Comparison of ENCODE assay signal across 13 mouse cellular contexts in the genomic region with DNA sequence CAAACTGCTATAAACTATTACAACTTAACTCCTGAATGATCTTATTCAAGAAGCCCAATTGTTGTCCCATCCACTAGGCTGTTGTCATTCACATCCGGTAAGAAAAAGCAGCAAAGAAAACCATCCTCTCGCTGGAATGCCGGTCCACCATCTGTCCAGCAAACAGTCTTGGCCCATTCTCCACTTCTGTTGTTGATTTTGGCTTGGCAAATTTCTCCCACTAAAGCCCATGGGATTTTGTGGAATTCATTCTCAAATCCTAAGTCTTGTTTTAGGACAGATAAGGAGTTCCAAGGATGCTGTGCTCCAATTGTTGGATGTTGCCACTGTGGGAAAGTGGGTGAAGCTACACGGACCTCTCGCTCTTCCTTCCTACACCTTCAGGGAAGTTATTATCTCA. TPM values are rescaled to one million over a fixed set of nuclear protein-coding genes. Genes with fewer than 3 reads are reported as not detected.
DNase-seq lines count a peak whose midpoint lies in the region; ATAC-seq and TF ChIP-seq lines count a peak whose summit lies in the region.
"Had no signal": no experiment of that assay in that cellular context is flagged by ENCODE, and none has a peak within 500 bp of the region (broad histone marks: within the 10 kb centered on the region; RNA-seq: fewer than 3 reads in every experiment).

No protein-coding gene starts in this region.

- H3K9me3 ChIP-seq in heart, postnatal 0 days (replicated peaks; ENCODE audit: control insufficient read depth, low read length) = no peaks in the 10 kb centered on the region
- H3K9me3 ChIP-seq in forebrain, embryonic 11.5 days (ENCODE audit: control insufficient read depth, low read length) = no peaks in the 10 kb centered on the region
- H3K9me3 ChIP-seq: limb, embryonic 15.5 days; neural tube, embryonic 12.5 days had no signal

- H3K27ac ChIP-seq in layer of hippocampus, adult 2 months = peak overlapping the region; percentile 95
- H3K27ac ChIP-seq in embryonic fibroblast, embryonic 13.5 days (ENCODE audit: insufficient read depth, low read length) = peak overlapping the region; percentile 29; the same call in 1 of the 2 replicates
- H3K27ac ChIP-seq in heart, postnatal 0 days (ENCODE audit: low read depth) = peak overlapping the region; percentile 92
- H3K27ac ChIP-seq in forebrain, embryonic 11.5 days (ENCODE audit: low read depth, low read length) = no peak overlapping the region
- H3K27ac ChIP-seq: hindbrain, embryonic 14.5 days; limb, embryonic 15.5 days; neural tube, embryonic 12.5 days had no signal

- H3K4me2 ChIP-seq in heart, postnatal 0 days (ENCODE audit: low read depth, low read length) = no peak overlapping the region
- no peak overlapping the region for H3K4me2 ChIP-seq in forebrain, embryonic 11.5 days (ENCODE audit: low read depth, low read length, severe bottlenecking)
- H3K4me2 ChIP-seq: hindbrain, embryonic 14.5 days; limb, embryonic 15.5 days; neural tube, embryonic 12.5 days had no signal

- H3K27me3 ChIP-seq in heart, postnatal 0 days (ENCODE audit: control insufficient read depth, insufficient read depth, low read length) = no peaks in the 10 kb centered on the region
- H3K27me3 ChIP-seq in forebrain, embryonic 11.5 days (ENCODE audit: control insufficient read depth, insufficient read depth, low read length) = no peaks in the 10 kb centered on the region
- H3K27me3 ChIP-seq: limb, embryonic 15.5 days; neural tube, embryonic 12.5 days had no signal

- peak; percentile 37; the same call in 1 of the 2 replicates for TF ChIP-seq EP300 in heart, postnatal 0 days (IDR thresholded peaks at IDR 0.05; ENCODE audit: low read depth)

- no peak for DNase-seq in layer of hippocampus, adult 2 months (ENCODE audit: low spot score in 2 of 2)
- DNase-seq in layer of hippocampus, adult 18-20 months (ENCODE audit: low spot score in 2 of 2) = no peak
- DNase-seq in heart, postnatal 0 days (ENCODE audit: low spot score) = peak; percentile 67
- peak; percentile 63 for DNase-seq in kidney, postnatal 14 days
- DNase-seq in forebrain, embryonic 11.5 days (ENCODE audit: low spot score) = no peak
- DNase-seq in spleen, adult 12 weeks (ENCODE audit: low spot score) = no peak
- DNase-seq: layer of hippocampus, adult 9-11 months; right cerebral cortex, postnatal 4 days had no signal

- no peaks in the 10 kb centered on the region for H3K36me3 ChIP-seq in heart, postnatal 0 days (replicated peaks; ENCODE audit: control insufficient read depth, insufficient read depth, low read length)
- H3K36me3 ChIP-seq in forebrain, embryonic 11.5 days (ENCODE audit: control insufficient read depth, insufficient read depth, low read length) = no peaks in the 10 kb centered on the region
- H3K36me3 ChIP-seq: limb, embryonic 15.5 days; neural tube, embryonic 12.5 days had no signal

- 71% methylated on average over 5 of the region's 5 CpGs for WGBS in heart, postnatal 0 days
- 89% methylated on average over 5 of the region's 5 CpGs for WGBS in forebrain, embryonic 11.5 days

- peaks cover 3% of the 10 kb centered on the region; the same call in 1 of the 2 replicates for H3K4me1 ChIP-seq in embryonic fibroblast, embryonic 13.5 days (ENCODE audit: control insufficient read depth, insufficient read depth, low read length)
- peaks cover 17% of the 10 kb centered on the region for H3K4me1 ChIP-seq in heart, postnatal 0 days (ENCODE audit: control insufficient read depth, insufficient read depth)
- no peaks in the 10 kb centered on the region for H3K4me1 ChIP-seq in forebrain, embryonic 11.5 days (replicated peaks; ENCODE audit: control insufficient read depth, insufficient read depth, low read length)
- H3K4me1 ChIP-seq: neural tube, embryonic 12.5 days had no signal

- no peak overlapping the region for H3K9ac ChIP-seq in heart, postnatal 0 days (replicated peaks; ENCODE audit: low read depth, low read length)
- H3K9ac ChIP-seq in forebrain, embryonic 11.5 days (ENCODE audit: low read length) = no peak overlapping the region
- H3K9ac ChIP-seq: hindbrain, embryonic 14.5 days; limb, embryonic 15.5 days; neural tube, embryonic 12.5 days had no signal

- H3K4me3 ChIP-seq in layer of hippocampus, adult 2 months = no peak overlapping the region
- no peak overlapping the region for H3K4me3 ChIP-seq in embryonic fibroblast, embryonic 13.5 days (ENCODE audit: insufficient read depth, low read length)
- no peak overlapping the region for H3K4me3 ChIP-seq in heart, postnatal 0 days (ENCODE audit: low read depth, low read length)
- no peak overlapping the region for H3K4me3 ChIP-seq in forebrain, embryonic 11.5 days (ENCODE audit: low read depth, low read length)
- H3K4me3 ChIP-seq: limb, embryonic 15.5 days; neural tube, embryonic 12.5 days had no signal

- ATAC-seq in heart, postnatal 0 days (ENCODE audit: insufficient read depth, low read depth) = peak; percentile 20; the same call in 1 of the 2 replicates
- ATAC-seq in forebrain, embryonic 11.5 days (replicated peaks; ENCODE audit: low FRiP score) = no peak
- ATAC-seq: forebrain, embryonic 16.5 days had no signal

- TF ChIP-seq POLR2A in embryonic fibroblast, embryonic 13.5 days (IDR thresholded peaks at IDR 0.05; ENCODE audit: low read depth, low read length) = no peak

- no peak for TF ChIP-seq CTCF in layer of hippocampus, adult 2 months (conservative IDR thresholded peaks at IDR 0.05)
- no peak for TF ChIP-seq CTCF in embryonic fibroblast, embryonic 13.5 days (IDR thresholded peaks at IDR 0.05; ENCODE audit: borderline replicate concordance, insufficient read depth, low read length)
- TF ChIP-seq CTCF in heart, postnatal 0 days (IDR thresholded peaks at IDR 0.05; ENCODE audit: low read depth) = no peak

RNA-seq across cellular contexts. Expression of a gene that starts 25.6 kb away (rescaled TPM):
- 10 to 100 TPM; 44.4 to 46.5 TPM for total RNA-seq in layer of hippocampus, adult 2 months (2021)
- total RNA-seq in layer of hippocampus, adult 18-20 months (2021) = 10 to 100 TPM; 45.7 to 46.9 TPM
- 52.9 and 62.1 TPM in 2 replicates for polyA plus RNA-seq in embryonic fibroblast, embryonic 13.5 days (2011; ENCODE audit: insufficient read length, low read depth, missing spikeins)
- total RNA-seq in heart, postnatal 0 days (2014; rRNA removed; ENCODE audit: low replicate concordance) = 17.5 and 27.9 TPM in 2 replicates
- polyA plus RNA-seq in heart, postnatal 0 days (2015; fragmentation: Nextera tagmentation; extraction: Ambion mirVana) = 26.4 and 27.7 TPM in 2 replicates
- polyA plus RNA-seq in forebrain, embryonic 11.5 days (2014; fragmentation: Nextera tagmentation; extraction: Ambion mirVana) = 38.1 and 39.6 TPM in 2 replicates

Comparison
In these comparisons a context has a peak if more than half of its experiments do, and no peak if none do; other contexts are left out.
1. DNase-seq: peak in heart, postnatal 0 days (single experiment) and kidney, postnatal 14 days (single experiment); none in layer of hippocampus, adult 2 months (0 of 2), layer of hippocampus, adult 18-20 months (0 of 2), forebrain, embryonic 11.5 days (single experiment) and spleen, adult 12 weeks (single experiment).